Mouse (Mus musculus) frontal cortex, postnatal 25 days (tissue): Measurements from ENCODE around the gene Lypd3.
A peak's percentile ranks its signal among the peaks of the same experiment; 100 is the strongest.

Source experiments
- DNase-seq, 2 experiments: peaks; one replicate each; pipeline ENCODE4 v3.0.0; 2022; ENCODE audit warnings: low spot score in 2 of 2

Lypd3 gene

DNA sequence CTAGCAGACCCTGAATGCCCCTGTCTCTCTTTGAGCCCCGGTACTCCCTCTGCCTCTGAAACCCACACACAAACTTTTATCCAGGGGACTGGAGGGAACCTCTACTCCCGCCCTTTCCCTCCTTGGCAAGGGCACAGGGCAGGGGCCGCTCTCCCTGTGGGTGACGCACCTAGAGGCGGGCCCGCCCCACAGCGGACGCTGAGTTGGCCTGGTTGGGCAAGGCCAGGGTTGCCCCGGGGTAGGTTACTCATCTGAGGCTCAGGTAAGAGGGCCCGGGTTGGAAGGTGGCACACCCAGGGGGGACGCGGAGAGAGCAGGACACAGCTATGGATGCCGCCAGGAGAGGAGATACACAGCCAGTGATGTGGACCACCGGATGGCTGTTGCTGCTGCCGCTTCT, at the start of gene Lypd3:
Gene Lypd3 (plus strand): TSS at position 287 of the 400 bp plus-strand sequence.
- DNase-seq: no peak

DNA sequence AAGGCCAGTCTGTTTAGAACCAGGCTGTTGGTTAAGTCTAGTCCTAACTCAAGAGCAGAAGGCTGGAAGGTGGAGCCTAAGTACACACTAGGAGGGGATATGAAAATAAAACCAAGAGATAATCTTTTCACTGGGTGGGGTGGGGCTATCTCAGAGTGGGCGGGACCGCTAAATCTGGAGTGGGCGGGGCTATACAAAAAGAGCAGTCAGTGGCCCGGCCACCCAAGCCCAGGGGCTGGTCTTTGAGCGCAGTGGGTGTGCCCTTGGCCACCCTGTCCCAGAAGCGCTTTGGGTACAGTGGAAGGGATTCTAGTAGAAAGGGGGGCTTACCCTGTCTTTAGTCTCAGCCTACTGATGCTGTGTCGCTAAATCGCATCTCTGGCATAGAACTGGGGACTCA, 49.5 kb upstream of the Lypd3 start:
- no peak for DNase-seq

DNA sequence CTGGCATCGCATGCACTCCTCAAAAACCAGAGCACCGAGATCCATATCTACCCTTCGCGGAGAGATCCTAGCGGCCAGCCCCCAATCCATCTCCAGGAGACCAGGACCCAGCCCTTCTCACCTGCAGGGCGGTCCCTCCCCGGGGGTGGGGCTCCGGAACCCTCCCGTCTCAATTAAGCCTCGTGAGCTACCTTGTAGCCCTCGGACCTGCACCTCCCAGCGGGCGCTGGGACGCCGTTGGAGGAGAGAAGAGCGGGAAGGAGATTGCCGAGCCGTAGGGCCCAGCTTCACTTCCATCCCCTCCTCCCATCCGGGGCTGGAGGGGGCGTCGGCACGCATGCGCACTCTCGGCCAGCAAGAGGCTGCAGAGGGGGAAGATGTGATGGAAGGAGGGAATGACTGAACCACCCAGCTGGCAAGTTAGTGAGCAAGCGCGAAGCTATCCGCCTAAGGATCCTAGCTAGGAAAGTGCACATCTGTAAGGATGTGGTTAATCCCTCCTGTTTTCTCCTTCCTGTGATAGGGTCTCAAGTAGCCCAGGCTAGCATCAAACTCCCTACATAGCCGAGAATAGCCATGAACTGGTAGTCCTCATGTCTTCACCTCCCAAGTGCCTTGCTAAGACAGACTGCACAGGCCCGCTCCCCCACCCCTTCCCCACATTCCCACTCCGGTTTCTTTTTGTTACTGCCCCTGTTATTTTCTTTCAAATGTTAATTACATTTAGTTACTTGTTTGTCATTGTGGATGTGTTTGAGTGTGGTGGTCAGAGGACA, 48.8 kb upstream of the Lypd3 start, which contains the start of the genes Ethe1 and Zfp575:
Gene Ethe1 (plus strand): TSS at position 214 of the 776 bp plus-strand sequence.
Gene Zfp575 (minus strand): TSS at position 312 of the 776 bp plus-strand sequence.
- peak; percentile 59 to 77 for DNase-seq

DNA sequence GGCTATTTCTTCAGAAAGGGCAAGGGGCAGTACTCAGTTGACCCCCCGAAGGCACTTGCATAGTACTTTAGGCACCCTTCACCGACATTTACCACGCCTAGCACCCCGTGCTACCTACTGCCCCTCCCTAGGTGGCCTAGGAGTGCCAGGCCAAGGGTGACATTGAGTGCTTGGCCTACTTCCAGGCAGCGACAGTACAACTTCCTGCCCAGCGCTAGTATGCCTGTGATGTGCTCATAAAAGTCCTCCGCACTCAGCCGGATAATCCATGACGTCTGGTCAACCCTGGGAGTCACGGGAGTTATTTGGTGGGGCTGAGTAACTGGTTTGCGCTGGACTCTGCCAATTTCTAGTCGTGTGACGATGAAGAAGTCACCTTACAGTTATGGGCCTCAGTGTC, 48.0 kb upstream of the Lypd3 start:
- DNase-seq: no peak

DNA sequence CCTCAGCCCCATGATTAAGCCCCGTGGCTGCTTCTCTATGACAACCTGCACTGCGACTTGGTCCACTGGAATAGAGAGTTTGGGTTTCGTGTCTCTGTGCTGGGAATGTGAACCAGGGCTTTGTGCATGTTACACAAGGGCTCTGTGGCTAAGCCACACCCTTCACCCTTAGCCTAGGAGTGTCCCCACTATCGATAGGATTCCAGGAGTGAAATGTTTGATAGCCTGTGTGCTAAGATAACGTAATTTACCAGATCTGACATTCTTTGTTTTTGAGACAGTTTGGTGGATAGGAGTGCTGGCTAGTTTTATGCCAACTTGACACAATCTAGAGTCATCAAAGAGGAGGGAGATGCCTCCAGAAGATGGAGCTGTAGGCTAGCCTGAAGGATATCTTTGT, 44.6 kb upstream of the Lypd3 start:
- no peak for DNase-seq

DNA sequence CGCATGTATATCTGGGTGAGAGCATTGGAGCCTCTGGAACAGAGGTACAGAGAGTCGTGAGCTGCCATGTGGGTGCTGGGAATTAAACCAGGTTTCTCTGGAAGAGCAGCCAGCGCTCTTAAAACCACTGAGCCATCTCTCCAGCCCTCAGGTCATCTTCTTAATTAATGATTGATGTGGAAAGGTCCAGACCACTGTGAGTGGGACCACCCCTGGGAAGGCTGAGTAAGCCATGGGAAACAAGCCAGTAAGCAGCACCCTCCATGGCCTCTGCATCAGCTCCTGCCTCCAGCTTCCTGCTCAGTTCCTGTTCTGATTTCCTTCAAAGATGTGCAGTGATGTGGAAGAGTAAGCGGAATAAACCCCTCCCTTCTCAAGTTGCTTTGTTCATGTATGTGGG, 44.2 kb upstream of the Lypd3 start:
- DNase-seq: no peak

DNA sequence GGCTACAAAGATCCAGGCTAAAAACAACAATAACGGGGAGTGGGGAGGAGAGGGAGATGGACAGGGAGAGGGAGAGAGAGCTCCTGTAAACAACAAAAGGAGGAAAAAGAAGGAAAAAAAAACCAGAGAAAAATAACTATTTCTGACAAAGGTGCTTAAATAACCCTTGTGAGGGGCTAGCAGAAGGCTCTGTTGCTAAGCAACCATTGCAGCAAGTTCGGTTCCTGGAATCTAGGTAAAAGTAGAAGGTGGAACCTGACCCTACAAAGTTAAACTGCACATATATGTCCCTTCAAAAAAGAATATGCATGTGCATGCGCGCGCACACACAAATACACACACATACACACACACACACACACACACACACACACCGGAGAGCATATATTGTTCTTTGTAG, 43.6 kb upstream of the Lypd3 start:
- no peak for DNase-seq

DNA sequence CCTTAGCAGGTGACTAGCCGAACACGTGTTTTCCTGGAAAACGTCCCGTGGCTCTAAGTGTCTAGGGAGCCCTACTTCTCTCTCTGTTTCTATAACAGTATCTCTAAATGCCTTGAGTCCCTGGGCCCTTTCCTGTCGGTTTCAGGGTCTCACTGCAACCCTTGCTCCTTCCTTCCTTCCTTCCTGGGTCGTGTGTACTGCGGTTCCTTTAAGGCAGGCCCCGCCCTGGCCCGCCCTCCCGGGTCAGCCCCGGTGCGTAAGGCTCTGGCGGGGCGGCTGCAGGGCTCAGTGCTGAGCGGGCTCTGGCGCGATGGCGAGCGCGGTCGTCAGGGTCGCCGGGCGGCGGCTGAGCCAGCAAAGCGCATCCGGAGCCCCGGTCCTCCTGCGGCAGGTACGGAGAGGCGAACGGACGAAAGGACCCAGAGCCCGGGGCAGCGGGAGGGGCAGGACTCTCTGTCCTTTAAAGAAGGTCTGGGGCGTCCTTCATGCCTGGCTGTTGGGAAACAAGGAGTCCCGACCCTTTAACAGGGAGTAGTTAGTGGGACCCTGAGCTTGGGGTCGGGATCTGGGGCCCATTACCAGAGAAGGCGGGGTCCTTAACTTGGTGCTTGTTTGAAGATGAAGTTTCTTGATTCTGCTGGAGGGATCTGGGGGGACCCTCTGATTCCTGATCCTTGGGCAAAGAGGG, 42.6 kb upstream of the Lypd3 start:
- DNase-seq: peak; percentile 31 to 44

DNA sequence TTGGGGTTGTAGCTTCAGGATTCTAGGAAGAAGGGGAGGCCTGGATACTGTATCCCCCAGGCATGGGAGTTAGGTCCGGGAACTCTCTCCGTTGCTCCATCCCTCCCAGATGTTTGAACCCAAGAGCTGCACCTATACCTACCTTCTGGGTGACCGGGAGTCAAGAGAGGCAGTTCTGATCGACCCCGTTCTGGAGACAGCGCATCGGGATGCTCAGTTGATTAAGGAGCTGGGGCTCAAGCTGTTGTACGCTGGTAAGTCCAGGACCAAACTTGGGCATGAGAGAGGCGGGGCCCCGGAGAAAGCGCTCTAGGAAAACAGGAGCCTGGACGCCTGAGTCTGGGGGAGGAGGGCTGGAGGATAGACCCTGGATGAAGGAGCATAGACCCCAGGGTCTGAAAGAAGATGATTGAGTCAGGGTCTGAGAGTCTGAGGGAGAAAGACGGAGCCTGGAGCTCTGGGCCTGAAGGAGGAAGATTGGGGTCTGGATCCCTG, 42.0 kb upstream of the Lypd3 start:
- no peak for DNase-seq

DNA sequence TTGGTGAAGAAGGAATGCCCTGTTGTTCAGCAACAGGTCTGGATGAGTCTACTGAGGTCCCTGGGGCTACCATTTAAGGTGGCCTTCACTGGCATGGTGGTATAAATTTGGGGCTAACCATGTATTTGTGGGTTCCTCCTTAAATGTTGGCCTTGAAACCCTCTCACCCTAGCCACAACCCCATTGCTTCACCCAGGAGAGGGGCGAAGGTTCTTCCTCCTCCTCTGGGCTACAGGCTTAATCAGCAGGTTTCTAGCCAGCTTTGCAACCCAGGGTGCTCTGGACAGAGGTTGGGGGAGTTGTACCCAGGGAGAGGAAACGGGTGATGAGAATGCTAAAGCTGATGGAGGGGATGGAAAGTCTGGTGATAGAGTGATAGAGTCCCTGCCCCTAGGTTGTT, 40.9 kb upstream of the Lypd3 start:
- DNase-seq: no peak

DNA sequence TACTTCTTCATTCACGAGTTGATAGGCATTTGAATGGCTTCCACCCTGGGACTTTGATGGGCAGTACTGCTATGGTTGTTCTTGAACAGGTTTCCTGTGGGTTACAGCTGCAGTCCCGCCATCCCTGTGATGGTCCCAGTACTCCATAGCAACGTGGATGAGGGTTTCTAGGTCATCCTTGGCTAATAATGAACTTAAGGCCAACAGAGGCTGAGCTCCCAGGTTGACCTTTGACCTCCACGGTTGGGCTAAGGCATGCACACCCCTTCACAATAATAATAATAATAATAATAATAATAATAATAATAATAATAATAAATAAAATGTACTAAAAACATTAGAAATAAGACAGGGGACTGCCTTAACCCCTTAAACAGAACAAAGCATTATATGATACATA, 38.2 kb upstream of the Lypd3 start:
- DNase-seq: no peak

DNA sequence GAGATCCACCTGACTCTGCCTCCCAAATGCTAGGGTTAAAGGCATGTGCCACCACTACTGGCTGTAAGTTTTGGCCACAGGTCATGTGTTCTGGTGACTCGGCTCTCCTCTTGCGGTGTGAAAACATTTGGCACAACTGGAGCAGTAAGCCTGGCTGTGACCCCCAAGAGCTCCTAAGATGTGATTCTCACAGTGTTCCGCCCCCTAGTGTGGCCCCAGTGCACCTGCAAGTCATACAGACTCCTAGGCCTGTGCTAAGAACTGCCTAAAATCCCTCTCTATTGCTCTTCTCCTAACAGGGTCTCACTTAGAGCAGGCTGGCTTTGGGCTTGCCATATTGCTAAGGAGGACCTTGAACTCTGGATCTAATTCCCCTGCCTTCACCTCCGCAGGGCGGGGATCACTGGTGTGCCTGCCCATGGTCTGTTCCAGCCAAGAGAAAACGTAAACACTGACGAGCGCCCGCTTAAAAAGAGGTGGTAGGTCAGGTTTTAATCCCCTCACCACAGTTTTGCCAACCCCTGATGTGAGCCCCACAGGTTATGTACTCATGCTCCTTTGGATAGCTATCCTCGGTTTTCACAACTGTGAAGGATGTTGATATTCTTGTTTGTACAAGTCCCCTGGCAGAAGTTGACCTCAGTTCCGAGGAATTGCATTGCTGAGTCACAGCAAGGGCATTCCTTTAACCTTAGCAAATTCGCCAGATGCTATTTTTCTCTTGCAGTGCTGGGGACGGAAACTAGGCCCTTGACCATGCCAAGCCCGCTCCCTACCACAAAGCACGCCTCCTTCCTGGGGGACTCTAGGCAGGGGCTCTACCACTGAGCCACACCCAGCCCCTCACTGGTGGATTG, 36.9 kb upstream of the Lypd3 start:
- no peak for DNase-seq

DNA sequence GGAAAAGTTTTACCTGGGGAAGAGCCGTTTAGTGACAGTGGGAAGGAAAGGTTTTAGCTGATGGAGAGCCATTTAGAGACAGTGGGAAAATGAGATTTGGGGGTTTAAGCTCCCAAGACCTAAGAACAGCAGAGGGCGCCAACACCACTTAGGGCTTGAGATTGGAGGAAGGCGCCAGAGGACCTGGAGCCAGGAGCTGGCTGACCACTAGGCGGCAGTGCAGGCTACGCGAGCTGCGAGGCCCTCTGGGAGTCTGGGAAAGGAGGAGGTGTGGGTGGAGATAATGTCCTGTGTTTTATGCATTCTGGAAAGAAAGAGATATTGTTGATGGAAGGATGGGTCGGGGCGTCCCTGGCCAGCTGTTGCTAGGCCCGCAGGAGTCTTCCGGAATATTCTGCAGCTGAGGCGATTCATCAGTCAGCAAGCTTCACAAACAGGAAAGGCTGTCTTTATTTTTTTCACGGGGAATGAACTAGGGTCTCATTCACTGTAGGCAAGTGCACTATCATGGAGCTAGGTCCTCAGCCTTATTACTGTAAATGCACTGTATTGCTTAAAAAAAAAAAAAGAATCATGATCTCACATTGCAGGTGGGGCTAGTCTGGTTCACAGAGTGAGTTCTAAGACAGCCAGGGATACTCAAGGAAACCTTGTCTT, 35.3 kb upstream of the Lypd3 start:
- peak; percentile 92 to 97 for DNase-seq

DNA sequence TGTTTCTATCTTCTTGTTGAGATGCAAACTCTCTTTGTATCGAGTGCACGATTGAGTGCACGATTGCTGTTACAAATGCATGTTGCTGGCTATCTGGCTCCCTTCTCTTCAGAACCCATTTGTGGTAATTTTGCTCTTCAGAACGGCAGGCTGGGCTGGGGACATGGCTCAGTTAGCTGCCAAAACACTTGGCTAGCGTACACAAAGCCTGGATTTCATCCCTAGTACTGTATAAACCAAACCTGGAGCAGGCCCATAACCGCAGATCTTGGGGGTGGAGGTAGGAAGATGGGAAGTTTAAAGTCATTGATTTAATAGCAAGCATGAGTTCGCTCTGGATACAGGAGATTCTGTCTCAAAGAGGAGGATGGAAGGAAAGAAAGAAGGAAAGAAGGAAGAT, 30.8 kb upstream of the Lypd3 start:
- DNase-seq: no peak

DNA sequence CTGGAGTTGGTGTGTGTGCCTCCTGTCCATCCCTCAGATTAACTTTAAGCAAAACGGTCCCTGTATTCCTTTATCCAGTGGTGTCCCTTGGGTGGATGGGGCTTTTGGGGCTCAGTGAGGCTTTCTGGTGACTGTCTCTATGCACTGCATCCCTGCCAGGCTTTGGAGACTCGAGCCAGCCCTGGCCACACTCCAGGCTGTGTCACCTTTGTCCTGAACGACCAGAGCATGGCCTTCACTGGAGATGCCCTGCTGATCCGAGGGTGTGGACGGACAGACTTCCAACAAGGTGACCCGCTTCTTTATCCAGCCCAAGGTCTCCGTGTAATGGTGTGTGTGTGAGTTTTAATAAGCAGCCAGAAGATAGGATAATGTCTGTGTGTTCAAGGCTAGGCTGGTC, 30.3 kb upstream of the Lypd3 start:
- no peak for DNase-seq

DNA sequence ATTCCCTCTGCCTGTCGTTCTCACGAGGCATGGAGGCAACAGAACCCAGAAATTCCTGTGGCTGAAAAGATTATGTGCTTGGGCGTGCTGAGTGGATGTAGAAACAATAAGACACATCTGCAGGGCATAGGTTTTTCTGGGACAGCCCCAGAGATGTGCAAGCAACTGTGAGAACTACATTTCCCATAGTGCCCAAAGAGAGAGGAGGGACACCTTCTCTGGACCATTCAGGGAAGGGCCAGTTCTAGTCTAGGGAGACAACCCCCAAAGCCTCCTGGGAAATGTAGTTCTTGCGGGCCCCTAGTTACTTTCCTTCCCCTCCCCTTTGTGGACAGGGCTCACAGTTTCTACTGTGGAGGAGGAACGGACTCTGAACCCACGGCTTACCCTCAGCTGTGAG, 28.3 kb upstream of the Lypd3 start:
- no peak for DNase-seq

DNA sequence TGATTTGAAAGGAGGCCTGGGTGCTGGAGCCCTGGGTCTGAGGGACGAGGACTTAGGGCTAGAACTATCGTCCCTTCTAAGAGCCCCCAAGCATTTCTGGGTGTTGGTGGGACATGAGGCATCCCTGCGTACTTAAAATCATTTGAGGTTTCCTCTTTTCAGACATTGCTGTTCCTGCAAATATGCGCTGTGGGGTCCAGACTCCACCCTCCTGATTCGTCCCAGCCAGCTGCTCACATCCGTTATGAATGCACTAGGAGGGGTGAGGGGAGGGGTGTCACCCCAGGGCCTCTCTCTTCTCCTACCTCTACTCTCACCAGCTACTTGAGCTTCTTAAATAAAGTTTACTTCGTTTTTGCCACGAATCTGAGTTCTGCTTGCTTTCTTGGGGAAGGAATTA, 27.8 kb upstream of the Lypd3 start:
- DNase-seq: no peak

DNA sequence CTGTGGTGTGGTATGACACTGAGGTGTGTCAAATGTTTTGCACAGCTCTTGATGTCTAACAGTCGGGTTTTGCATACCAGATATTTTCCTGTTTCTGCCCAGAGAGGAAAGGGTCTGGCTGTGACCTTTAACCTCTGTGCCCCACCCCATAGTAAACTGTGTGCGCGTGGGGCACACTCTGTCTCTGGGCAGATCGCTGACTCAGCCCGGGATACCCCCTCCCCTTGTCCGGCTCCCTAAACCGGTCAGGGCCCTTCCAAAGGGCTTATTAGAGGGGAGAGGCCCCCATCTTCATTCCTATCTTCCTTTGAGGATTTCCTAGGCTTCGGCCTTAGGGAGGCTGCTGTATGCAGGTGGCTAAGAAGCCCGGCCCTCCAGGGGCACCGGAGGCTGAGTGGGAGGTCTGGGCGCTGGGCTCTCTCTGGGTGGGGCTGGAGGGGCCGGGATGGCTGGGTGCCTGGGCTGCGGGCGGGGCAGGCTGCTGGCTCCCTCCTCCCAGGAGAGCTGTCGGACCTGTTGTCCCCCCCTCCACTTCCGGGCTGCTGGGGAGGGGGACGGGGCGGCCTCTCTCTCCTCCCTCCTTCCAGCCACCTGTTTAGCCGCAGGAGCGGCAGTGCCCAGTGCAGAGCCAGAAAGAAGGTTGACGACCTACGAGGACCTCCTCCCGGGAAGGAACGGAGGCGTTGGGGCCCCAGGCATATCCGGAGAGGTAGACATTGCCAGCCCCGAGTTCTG, 26.0 kb upstream of the Lypd3 start, which contains the start of gene Phldb3:
Gene Phldb3 (plus strand): TSS at position 620 of the 735 bp plus-strand sequence.
- DNase-seq: no peak

DNA sequence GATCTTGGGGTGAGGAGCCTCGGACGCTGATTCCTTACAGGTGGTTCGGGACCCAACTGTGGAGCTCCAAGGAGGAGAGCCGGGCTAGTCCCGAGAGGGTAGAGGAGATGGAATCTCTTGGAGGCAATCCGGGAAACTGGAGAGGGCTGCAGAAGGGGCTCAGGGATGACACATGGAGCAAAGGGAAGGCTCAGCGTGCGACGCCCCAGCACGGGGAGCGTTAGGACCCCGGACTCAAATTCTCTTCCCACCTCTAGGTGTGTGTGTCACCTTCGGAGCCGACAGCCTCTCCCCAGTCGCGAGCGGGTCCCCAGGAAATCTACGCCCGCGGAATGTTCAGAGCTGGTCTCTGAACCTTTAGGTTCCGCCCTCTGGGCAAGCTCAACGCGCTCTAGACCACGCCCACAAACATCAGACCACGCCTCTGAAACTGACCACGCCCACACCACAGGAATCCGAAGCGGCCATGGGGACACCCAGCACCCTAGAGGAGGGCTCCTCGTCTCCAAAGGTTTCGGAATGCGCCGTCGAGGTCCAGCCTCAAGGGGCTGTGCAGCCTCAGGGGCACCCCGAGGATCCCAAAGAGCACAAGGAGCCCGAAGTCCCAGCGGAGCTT, 25.4 kb upstream of the Lypd3 start:
- DNase-seq: peak in 1 of 2 experiments; percentile 40

DNA sequence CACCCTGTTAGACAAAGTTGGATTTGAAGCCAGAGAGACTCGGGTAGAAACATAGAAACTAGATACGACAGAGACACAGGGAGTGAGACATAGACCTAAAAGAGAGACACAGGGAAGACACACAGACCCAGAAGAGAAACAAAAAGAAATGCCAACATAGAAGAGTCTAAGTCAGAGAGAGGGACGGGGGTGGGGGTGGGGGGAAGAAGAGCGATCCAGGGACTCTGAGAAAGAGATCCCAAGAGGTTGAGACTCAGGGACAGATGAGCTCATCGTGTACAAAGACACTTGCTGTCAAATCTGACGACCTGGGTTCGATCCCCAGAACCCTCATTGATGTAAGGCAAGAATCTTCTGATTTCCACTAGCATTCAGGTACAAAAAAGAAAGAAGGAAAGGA, 24.6 kb upstream of the Lypd3 start:
- DNase-seq: no peak
